Mouse (Mus musculus) cerebellum, adult 9-11 months (tissue): ENCODE measurements around the gene Ube2k.

Experiments
- DNase-seq: peaks from one replicate; pipeline ENCODE4 v3.0.0; 2022

The Ube2k gene

DNA sequence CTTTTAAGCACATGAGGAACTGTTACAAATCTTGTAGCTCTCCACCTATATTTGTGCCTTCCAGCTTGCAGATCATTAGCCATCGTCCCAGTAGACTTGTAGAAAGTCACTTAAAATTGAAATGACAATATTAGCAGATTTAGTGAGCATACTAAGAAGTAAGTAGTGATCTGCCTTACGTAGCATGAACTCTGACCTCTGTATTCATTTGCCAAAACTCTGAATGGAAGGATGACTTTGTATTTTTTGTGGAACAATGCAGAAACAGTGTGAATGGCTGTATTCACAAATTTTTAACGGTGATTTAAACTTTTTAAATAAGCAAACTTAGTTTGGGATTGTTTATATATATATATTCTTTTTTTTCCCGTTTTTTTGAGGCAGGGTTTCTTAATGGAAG, 1.8 kb downstream of the Ube2k start:
- no peak for DNase-seq

GRCm38 (mm10) chr5:65539786-65540185, 2.8 kb downstream of the Ube2k start:
- DNase-seq = no peak

DNA sequence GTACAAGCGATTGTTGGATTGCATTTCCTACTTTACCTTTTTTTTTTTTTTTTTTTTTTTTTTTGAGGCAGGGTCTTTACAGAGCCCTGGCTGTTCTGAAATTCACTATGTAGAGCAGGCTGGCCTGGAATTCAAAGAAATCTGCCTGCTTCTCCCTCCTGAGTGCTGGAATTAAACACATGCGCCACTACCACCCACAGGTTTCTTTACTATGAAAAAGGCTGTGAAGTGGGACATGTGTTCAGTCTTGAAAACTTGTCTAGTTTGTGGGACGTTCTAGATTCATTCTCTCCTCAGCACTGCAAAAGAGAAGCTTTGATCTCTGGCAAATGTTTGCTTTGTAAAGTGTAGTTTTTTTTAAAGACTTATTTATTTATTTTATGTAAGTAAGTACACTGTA, 4.9 kb downstream of the Ube2k start:
- DNase-seq = no peak

GRCm38 (mm10) chr5:65543491-65543890, 6.5 kb downstream of the Ube2k start:
- DNase-seq = no peak

GRCm38 (mm10) chr5:65544616-65545015, 7.6 kb downstream of the Ube2k start:
- no peak for DNase-seq

DNA sequence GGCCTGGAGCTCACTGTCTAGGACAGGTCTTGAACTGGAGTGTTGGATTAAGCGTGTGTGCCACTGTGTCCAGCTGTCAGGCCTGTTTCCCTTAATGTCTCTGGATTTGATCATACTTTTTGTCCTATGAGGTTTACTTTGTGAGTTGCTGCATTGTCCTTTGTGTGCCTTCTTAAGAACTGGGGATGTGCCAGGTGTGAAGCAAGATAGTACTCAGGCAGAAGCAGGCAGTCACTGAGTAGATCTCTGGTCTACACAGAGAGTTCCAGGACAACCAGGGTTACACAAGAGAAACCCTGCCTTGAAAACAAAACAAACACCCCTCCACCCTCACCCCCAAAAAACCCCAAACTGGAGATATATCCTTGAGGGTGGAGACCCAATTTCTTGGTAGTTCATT, 12.6 kb downstream of the Ube2k start:
- DNase-seq = no peak

DNA sequence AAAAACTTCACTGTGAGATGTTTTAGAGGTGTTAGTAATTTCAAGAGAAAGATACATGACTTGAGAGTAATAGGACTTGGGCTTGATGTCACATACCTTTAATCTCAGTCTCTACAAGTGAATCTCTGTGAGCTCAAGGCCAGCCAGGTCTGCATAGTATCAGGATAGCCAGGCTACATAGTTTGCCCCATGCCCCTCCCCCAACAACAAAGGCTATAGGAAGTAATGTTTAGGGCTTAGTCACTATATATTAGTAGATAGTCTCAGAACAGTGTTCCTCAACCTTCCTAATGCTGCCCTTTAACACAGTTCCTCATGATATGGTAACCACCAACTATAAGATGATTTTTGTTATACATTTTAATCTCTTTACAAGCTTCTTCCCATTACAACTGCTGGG, 20.1 kb downstream of the Ube2k start:
- no peak for DNase-seq

GRCm38 (mm10) chr5:65561125-65561893, 24.3 kb downstream of the Ube2k start:
- DNase-seq = peak; percentile 43

GRCm38 (mm10) chr5:65565486-65565885, 28.5 kb downstream of the Ube2k start:
- DNase-seq = no peak

DNA sequence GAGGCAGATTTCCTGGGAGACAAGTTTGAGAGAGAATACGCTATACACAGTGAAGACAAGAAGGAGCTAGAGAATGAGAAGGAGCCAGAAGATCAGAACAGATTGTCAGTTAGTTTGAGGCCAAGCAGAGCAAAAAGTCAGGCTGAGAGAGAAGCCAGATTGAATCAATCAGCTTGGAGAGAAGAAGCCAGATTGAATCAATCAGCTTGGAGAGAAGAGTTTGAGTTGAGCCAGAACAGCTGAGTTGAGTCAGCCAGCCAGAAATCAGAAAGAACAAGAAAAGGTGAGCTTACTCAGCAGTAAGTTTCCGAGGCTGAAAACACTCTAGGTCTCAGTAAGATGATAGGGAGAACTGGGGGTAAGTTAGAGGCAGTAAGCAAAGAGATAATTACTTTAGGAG, 37.8 kb downstream of the Ube2k start:
- no peak for DNase-seq

GRCm38 (mm10) chr5:65575896-65576295, 38.9 kb downstream of the Ube2k start:
- no peak for DNase-seq

- no peak for DNase-seq
Measured at GRCm38 (mm10) chr5:65578545-65578944, 41.5 kb downstream of the Ube2k start.

GRCm38 (mm10) chr5:65586291-65586690, 49.3 kb downstream of the Ube2k start:
- no peak for DNase-seq

DNA sequence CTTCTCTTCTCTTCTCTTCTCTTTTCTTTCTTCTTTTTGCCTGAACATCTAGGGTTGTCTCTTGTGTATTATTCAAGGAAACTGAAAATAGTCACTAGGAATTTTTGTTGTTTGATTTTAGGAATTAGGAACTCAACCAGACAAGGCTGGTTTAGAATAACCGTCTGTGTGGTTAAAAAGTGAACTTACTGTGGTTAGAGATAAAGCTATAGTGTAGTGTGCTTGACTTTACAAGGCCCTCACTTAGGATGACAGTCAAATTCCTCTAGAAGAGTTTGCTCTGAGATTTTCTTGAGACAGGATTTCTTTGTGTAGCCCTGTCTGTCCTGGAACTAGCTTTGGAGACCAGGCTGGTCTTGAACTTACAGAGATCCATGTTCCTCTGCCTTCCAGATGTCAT, 53.2 kb downstream of the Ube2k start:
- no peak for DNase-seq

DNA sequence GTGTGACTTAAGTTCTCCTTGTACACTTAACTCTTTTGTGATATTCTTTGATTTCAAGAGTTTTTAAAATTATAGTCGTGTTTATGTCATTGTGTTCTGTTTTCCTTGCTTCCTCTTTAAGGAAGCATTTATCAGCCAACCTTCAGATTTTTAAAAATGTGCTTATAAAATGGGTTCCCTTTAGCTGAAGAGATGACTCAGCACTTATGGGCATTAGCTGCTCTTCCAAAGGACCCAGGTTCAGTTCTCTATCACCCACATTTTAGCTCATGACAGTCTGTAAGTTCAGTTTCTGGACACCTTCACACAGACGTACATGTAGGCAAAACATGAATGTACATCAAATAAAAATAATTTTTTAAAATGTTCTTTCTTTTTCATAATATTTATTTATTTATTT, 55.4 kb downstream of the Ube2k start:
- DNase-seq = no peak

DNA sequence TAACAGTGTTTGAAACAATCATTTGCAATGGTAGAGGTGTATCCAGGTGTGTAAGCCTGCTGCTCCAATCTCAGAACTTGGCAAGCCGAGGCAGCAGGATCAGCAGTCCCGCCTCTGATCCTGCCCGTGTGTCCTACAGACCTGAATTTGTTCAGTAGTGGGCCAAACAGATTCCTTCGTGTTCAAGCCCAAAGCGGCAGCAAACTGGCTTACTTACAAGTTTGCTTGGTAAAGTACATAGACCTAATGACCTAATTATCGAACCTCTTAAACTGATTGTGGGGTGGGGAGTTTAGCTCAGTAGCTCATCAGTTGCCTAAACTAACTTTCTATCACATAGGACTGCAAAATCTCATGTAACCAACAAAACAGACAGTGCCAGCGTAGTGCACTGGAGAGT, 62.6 kb downstream of the Ube2k start:
- DNase-seq = no peak

DNA sequence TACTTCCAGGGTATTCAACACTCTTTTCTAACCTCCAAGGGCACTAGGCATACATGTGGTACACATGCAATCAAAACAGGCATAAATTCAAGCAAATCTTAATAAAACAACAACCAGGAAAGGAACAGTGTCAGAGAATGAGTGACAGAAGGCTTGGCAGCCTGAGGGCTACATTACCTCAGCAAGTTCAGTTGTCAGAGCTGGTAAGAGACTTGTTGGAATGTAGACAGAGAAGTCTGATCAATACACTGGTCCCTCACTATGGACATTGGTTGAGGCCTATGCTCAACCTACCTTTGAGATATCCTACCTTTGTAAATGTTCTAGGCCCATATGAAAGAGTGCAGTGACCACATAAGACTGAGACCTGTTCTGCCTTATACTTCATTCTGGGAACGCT, 69.8 kb downstream of the Ube2k start:
- DNase-seq = no peak

GRCm38 (mm10) chr5:65609769-65610168, 72.7 kb downstream of the Ube2k start:
- DNase-seq = no peak

DNA sequence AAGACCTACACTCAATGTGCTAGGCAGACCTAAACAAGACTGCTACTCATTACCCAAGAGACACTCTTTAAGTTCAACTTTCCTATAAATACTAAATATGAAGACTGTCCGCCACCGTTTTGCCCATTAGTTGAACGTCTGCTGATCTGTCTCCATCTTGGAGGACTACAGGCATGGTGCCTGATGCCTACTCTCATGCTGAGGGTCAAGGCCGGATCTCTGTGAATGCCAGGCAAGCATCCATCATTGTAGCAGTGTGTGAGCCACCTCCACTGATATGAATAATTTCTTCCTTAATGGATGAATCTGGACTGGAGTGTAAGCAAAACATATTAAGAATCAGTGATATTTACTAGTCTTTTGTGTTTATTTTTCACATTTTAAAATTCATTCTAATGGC, 73.5 kb downstream of the Ube2k start:
- no peak for DNase-seq

GRCm38 (mm10) chr5:65613152-65613924, 76.3 kb downstream of the Ube2k start:
- DNase-seq = no peak

DNA sequence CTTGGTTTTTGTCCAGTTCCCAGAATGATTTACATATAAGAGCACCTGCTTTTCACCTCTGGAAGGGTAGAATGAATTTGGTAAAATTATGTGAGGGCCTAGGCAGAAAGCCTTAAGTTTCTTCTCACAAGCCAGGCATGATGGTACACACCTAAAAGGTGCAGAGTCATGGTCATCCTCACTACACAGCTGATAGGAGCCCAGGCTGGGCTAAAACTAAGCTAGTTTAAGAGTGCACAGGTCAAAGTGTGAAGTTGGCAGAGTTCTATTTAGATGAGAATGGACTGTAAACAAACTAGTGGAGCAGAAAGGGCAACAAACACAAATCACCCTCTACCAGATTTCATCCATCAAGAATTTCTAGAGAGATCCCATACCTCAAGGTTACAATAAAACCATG, 87.3 kb downstream of the Ube2k start:
- DNase-seq = no peak

DNA sequence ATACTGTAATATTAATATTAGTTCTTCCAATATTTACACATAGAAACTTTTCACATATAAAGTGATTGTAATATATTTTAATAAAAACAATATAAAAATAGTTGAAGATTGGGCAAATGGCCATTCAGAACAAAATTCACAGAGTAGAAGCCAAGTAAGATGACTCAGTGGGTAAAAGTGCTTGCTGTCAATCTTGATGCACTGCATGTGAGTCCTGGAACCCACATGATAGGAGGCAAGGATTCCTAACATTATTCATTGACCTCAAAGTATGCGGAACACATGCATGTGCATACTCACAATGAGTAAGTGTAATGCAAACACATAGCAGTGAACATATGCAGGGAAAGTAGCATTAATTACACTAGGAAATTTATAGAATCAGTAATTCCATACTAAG, 101.9 kb downstream of the Ube2k start:
- DNase-seq = no peak
